Mouse (Mus musculus) forelimb bud, embryonic 11.5 days (tissue): ENCODE results near the gene Cpne7.
A peak's percentile ranks its signal among the peaks of the same experiment; 100 is the strongest.

ENCODE experiments used
- DNase-seq: peaks from one replicate; pipeline ENCODE4 v3.0.0-alpha.2; 2012; ENCODE audit warnings: low read depth, low spot score

The Cpne7 gene

GRCm38 (mm10) chr8:123113908-123114469 is 3.2 kb upstream of the Cpne7 start:
- DNase-seq, result no peak

GRCm38 (mm10) chr8:123114644-123115043 is 2.5 kb upstream of the Cpne7 start:
- no peak for DNase-seq

- no peak for DNase-seq
Observed at GRCm38 (mm10) chr8:123117744-123118143, 570 bp downstream of the Cpne7 start.

GRCm38 (mm10) chr8:123122059-123122458 is 4.9 kb downstream of the Cpne7 start:
- DNase-seq, result no peak

- DNase-seq, result no peak
Observed at GRCm38 (mm10) chr8:123122670-123123069, 5.5 kb downstream of the Cpne7 start.

- no peak for DNase-seq
Observed at GRCm38 (mm10) chr8:123126193-123126816, 9.1 kb downstream of the Cpne7 start.

GRCm38 (mm10) chr8:123131041-123131440 is 13.9 kb downstream of the Cpne7 start:
- no peak for DNase-seq

- no peak for DNase-seq
Observed at GRCm38 (mm10) chr8:123132953-123133352, 15.8 kb downstream of the Cpne7 start.

GRCm38 (mm10) chr8:123134149-123134713 is 17.1 kb downstream of the Cpne7 start:
- DNase-seq, result no peak

GRCm38 (mm10) chr8:123135406-123135805 is 18.2 kb downstream of the Cpne7 start:
- no peak for DNase-seq

GRCm38 (mm10) chr8:123135806-123136205 is 18.6 kb downstream of the Cpne7 start:
- DNase-seq, result no peak

GRCm38 (mm10) chr8:123136287-123136686 is 19.1 kb downstream of the Cpne7 start:
- no peak for DNase-seq

GRCm38 (mm10) chr8:123137645-123138077 is 20.5 kb downstream of the Cpne7 start:
- DNase-seq, result peak; percentile 73

- no peak for DNase-seq
Observed at GRCm38 (mm10) chr8:123138741-123139140, 21.6 kb downstream of the Cpne7 start.

GRCm38 (mm10) chr8:123141741-123142462 is 24.7 kb downstream of the Cpne7 start:
- no peak for DNase-seq

- DNase-seq, result no peak
Observed at GRCm38 (mm10) chr8:123145279-123145678, 28.1 kb downstream of the Cpne7 start.

- DNase-seq, result no peak
Observed at GRCm38 (mm10) chr8:123146390-123146789, 29.2 kb downstream of the Cpne7 start.

GRCm38 (mm10) chr8:123150737-123151171 is 33.6 kb downstream of the Cpne7 start:
- DNase-seq, result no peak

GRCm38 (mm10) chr8:123155177-123155576 is 38.0 kb downstream of the Cpne7 start:
- DNase-seq, result no peak

GRCm38 (mm10) chr8:123156070-123156773 is 39.0 kb downstream of the Cpne7 start:
- no peak for DNase-seq

- DNase-seq, result no peak
Observed at GRCm38 (mm10) chr8:123157888-123158465, 40.8 kb downstream of the Cpne7 start, which contains the start of gene Sult5a1. Sult5a1 (minus strand) TSS chr8:123158315.
